Mouse (Mus musculus) MEL (cell line): Measurements from ENCODE around the gene Polr2h.

ENCODE experiments used
- CHD1 ChIP-seq: IDR thresholded peaks from 2 replicates; pipeline ENCODE4 v1.6.1; 2012; ENCODE audit warnings: low read depth, mild to moderate bottlenecking, inconsistent platforms, low read length, improper control_type of control experiment
- CHD2 ChIP-seq: IDR thresholded peaks from 2 replicates; pipeline ENCODE4 v1.6.1; 2011; ENCODE audit warnings: low read length, improper control_type of control experiment
- CTCF ChIP-seq, 3 experiments: IDR thresholded peaks in 2 of 3; conservative IDR thresholded peaks in 1 of 3; 2 replicates each; pipeline ENCODE4 v1.5.1; 2011 to 2012; ENCODE audit warnings: low read length in 3 of 3, low read depth in 2 of 3, mild to moderate bottlenecking in 2 of 3, improper control_type of control experiment in 1 of 3, inconsistent platforms in 1 of 3, mixed read lengths in 1 of 3, moderate library complexity in 1 of 3; ENCODE audit not compliant: control insufficient read depth in 1 of 3, insufficient read depth in 1 of 3, poor library complexity in 1 of 3, severe bottlenecking in 1 of 3
- E2F4 ChIP-seq: IDR thresholded peaks from 2 replicates; pipeline ENCODE4 v1.6.1; 2011; ENCODE audit warnings: low read depth, low read length, improper control_type of control experiment, borderline replicate concordance
- EP300 ChIP-seq, 2 experiments: IDR thresholded peaks; 2 replicates each; pipeline ENCODE4 v1.6.1; 2011; ENCODE audit warnings: improper control_type of control experiment in 2 of 2, low read length in 2 of 2, low read depth in 1 of 2, mild to moderate bottlenecking in 1 of 2
- KAT2A ChIP-seq: conservative IDR thresholded peaks from 2 replicates; pipeline ENCODE4 v1.6.1; 2012; ENCODE audit warnings: low read depth, low read length, improper control_type of control experiment, inconsistent platforms
- MAX ChIP-seq: IDR thresholded peaks from 2 replicates; pipeline ENCODE4 v1.6.1; 2011; ENCODE audit warnings: low read length, improper control_type of control experiment
- MEF2A ChIP-seq: IDR thresholded peaks from 2 replicates; pipeline ENCODE4 v1.6.1; 2014; ENCODE audit warnings: low read depth, mild to moderate bottlenecking, inconsistent platforms, low read length, improper control_type of control experiment; ENCODE audit not compliant: poor library complexity, insufficient replicate concordance, severe bottlenecking; ENCODE audit errors: extremely low read depth
- MYC ChIP-seq: IDR thresholded peaks from 2 replicates; pipeline ENCODE4 v1.6.1; 2011; ENCODE audit warnings: low read depth, mild to moderate bottlenecking, low read length, improper control_type of control experiment, moderate library complexity
- NELFE ChIP-seq: IDR thresholded peaks from 2 replicates; pipeline ENCODE4 v1.6.1; 2011; ENCODE audit warnings: low read depth, low read length, improper control_type of control experiment
- POLR2A ChIP-seq, 2 experiments: IDR thresholded peaks; 2 replicates each; pipeline ENCODE4 v1.6.1; 2011 to 2012; ENCODE audit warnings: low read length in 2 of 2, mild to moderate bottlenecking in 2 of 2, control low read depth in 1 of 2, improper control_type of control experiment in 1 of 2, low read depth in 1 of 2, moderate library complexity in 1 of 2; ENCODE audit not compliant: control insufficient read depth in 1 of 2, insufficient read depth in 1 of 2, poor library complexity in 1 of 2
- POLR2AphosphoS2 ChIP-seq: IDR thresholded peaks from 2 replicates; pipeline ENCODE4 v1.6.1; 2011; ENCODE audit warnings: low read length, improper control_type of control experiment
- TAL1 ChIP-seq: IDR thresholded peaks from 2 replicates; pipeline ENCODE4 v1.6.1; 2012; ENCODE audit warnings: mild to moderate bottlenecking, inconsistent platforms, low read length, moderate library complexity, mixed read lengths
- UBTF ChIP-seq: IDR thresholded peaks from 2 replicates; pipeline ENCODE4 v1.6.1; 2012; ENCODE audit warnings: low read depth, mild to moderate bottlenecking, inconsistent platforms, low read length, improper control_type of control experiment, moderate library complexity, borderline replicate concordance; ENCODE audit not compliant: insufficient read depth

GRCm38 (mm10) chr16:20715976-20716840 is 1.3 kb upstream of the Polr2h start:
- TF ChIP-seq CTCF (IDR thresholded peaks at IDR 0.05 in 2 of 3, conservative IDR thresholded peaks at IDR 0.05 in 1 of 3; ENCODE audit: control insufficient read depth in 1 of 3, insufficient read depth in 1 of 3, low read depth in 2 of 3, low read length in 3 of 3, poor library complexity in 1 of 3, severe bottlenecking in 1 of 3), result peak in 2 of 3 experiments; percentile 13 to 21; a peak in 3 of 6 replicates
- TF ChIP-seq POLR2AphosphoS2, result no peak
- peak in 1 of 2 experiments; percentile 83; a peak in 3 of 4 replicates for TF ChIP-seq POLR2A (IDR thresholded peaks at IDR 0.05; ENCODE audit: control insufficient read depth in 1 of 2, insufficient read depth in 1 of 2, low read depth in 1 of 2, low read length in 2 of 2, poor library complexity in 1 of 2)
- TF ChIP-seq MAX, result no peak; the same call in 1 of the 2 replicates
- no peak for TF ChIP-seq KAT2A
- no peak for TF ChIP-seq CHD1
- TF ChIP-seq CHD2, result no peak
- 0 out of 2 replicates have a peak, but pooled peaks have one; percentile 35 for TF ChIP-seq MYC
- no peak for TF ChIP-seq TAL1
- TF ChIP-seq MEF2A, result no peak
- no peak for TF ChIP-seq UBTF
- TF ChIP-seq EP300 (IDR thresholded peaks at IDR 0.05; ENCODE audit: low read depth in 1 of 2, low read length in 2 of 2), result no peak
- peak; percentile 44 for TF ChIP-seq NELFE
- TF ChIP-seq E2F4, result no peak
